Mouse (Mus musculus) stomach, embryonic 15.5 days (tissue): ENCODE measurements around the gene Itpkc. TPM values are rescaled to one million over a fixed set of nuclear protein-coding genes. Genes with fewer than 3 reads are reported as not detected.

Experiments used
- ATAC-seq: fragments of 200-750 bp; cut with Nextera tagmentation; 2 replicates; pipeline ENCODE4 v1.8.0; 2017; ENCODE audit warnings: low read depth, moderate number of reproducible peaks, moderate TSS enrichment; ENCODE audit not compliant: insufficient read depth, low FRiP score
- H3K27ac ChIP-seq: fragments of 300-500 bp; sonication (generic); 2 replicates; pipeline ENCODE4 v1.5.1; 2015; ENCODE audit warnings: mild to moderate bottlenecking, inconsistent platforms
- H3K27me3 ChIP-seq: fragments of 300-500 bp; sonication (generic); replicated peaks from 2 replicates; pipeline ENCODE4 v1.6.1; 2015; ENCODE audit warnings: inconsistent platforms
- H3K36me3 ChIP-seq: fragments of 300-500 bp; sonication (generic); 2 replicates; pipeline ENCODE4 v1.6.1; 2015; ENCODE audit warnings: inconsistent platforms
- H3K4me1 ChIP-seq: fragments of 300-500 bp; sonication (generic); 2 replicates; pipeline ENCODE4 v1.6.1; 2015; ENCODE audit warnings: inconsistent platforms
- H3K4me2 ChIP-seq: fragments of 300-500 bp; sonication (generic); 2 replicates; pipeline ENCODE4 v1.6.1; 2015; ENCODE audit warnings: mild to moderate bottlenecking, inconsistent platforms
- H3K4me3 ChIP-seq: fragments of 300-500 bp; sonication (generic); replicated peaks from 2 replicates; pipeline ENCODE4 v1.5.1; 2015; ENCODE audit warnings: inconsistent platforms
- H3K9ac ChIP-seq: fragments of 300-500 bp; sonication (generic); 2 replicates; pipeline ENCODE4 v1.6.1; 2015; ENCODE audit warnings: inconsistent platforms
- H3K9me3 ChIP-seq: fragments of 300-500 bp; sonication (generic); 2 replicates; pipeline ENCODE4 v1.6.1; 2016; ENCODE audit warnings: inconsistent platforms
- WGBS: fragments of 180-500 bp; shearing (Covaris S2); methylation state at CpG from one replicate; pipeline ENCODE4 v1.1.7; 2015; 5-methylcytosine and 5-hydroxymethylcytosine counted together
- polyA plus RNA-seq: library from polyadenylated mRNA; unstranded; fragments of >200 nt; fragmentation: Nextera tagmentation; extraction: Ambion mirVana; gene quantifications from 2 replicates; pipeline ENCODE4 v1.2.1, GENCODE M21; 2015

Itpkc gene
- polyA plus RNA-seq, 1 experiment from 2014 or later: 8.8 TPM

- peaks cover 38% of the 10 kb centered on the region for H3K4me1 ChIP-seq
- peak overlapping the region; percentile 77 for H3K4me2 ChIP-seq
- 72% methylated on average over 11 of the region's 11 CpGs for WGBS
These were observed 60.9 kb downstream of the Itpkc start for GRCm38 (mm10) chr7:27167475-27168094.

GRCm38 (mm10) chr7:27166614-27167474 is 61.6 kb downstream of the Itpkc start, which contains the start of gene Egln2:
TSS of gene Egln2 (minus strand) at chr7:27166802.
- peak; percentile 84 for ATAC-seq
- no peaks in the 10 kb centered on the region for H3K27me3 ChIP-seq
- H3K9ac ChIP-seq: peak within 1 kb of the TSS; percentile 65
- 2% methylated on average over 61 of the region's 61 CpGs for WGBS
- peak within 1 kb of the TSS; percentile 74 for H3K4me3 ChIP-seq
- H3K9me3 ChIP-seq: no peaks in the 10 kb centered on the region
- peaks cover 26% of the 10 kb centered on the region for H3K36me3 ChIP-seq
- peak within 1 kb of the TSS; percentile 98 for H3K27ac ChIP-seq
- peaks cover 41% of the 10 kb centered on the region for H3K4me1 ChIP-seq
- H3K4me2 ChIP-seq: peak within 1 kb of the TSS; percentile 77

More at GRCm38 (mm10) chr7:27167475-27168094, 60.9 kb downstream of the Itpkc start:
- ATAC-seq: no peak
- peak overlapping the region; percentile 34; the same call in 1 of the 2 replicates for H3K9ac ChIP-seq
- H3K4me3 ChIP-seq: peak overlapping the region; percentile 74
- peaks cover 29% of the 10 kb centered on the region for H3K36me3 ChIP-seq
- peak overlapping the region; percentile 98 for H3K27ac ChIP-seq
- H3K27me3 ChIP-seq: no peaks in the 10 kb centered on the region
- no peaks in the 10 kb centered on the region for H3K9me3 ChIP-seq

GRCm38 (mm10) chr7:27166229-27166613 is 62.2 kb downstream of the Itpkc start:
- H3K9ac ChIP-seq: peak overlapping the region; percentile 65
- H3K4me2 ChIP-seq: peak overlapping the region; percentile 77
- ATAC-seq: peak; percentile 79
- peak overlapping the region; percentile 98 for H3K27ac ChIP-seq
- H3K4me3 ChIP-seq: peak overlapping the region; percentile 74
- WGBS: 0% methylated on average over 39 of the region's 43 CpGs
- no peaks in the 10 kb centered on the region for H3K27me3 ChIP-seq
- H3K4me1 ChIP-seq: peaks cover 47% of the 10 kb centered on the region
- H3K9me3 ChIP-seq: no peaks in the 10 kb centered on the region
- peaks cover 24% of the 10 kb centered on the region; the same call in 1 of the 2 replicates for H3K36me3 ChIP-seq

- Histone ChIP-seq H3K9ac (peak overlapping the region; percentile 65), H3K4me3 (peak overlapping the region; percentile 74), H3K9me3 (no peaks in the 10 kb centered on the region), H3K36me3 (peaks cover 19% of the 10 kb centered on the region; the same call in 1 of the 2 replicates), H3K4me1 (peaks cover 52% of the 10 kb centered on the region), H3K27me3 (no peaks in the 10 kb centered on the region), H3K27ac (peak overlapping the region; percentile 98), H3K4me2 (peak overlapping the region; percentile 77)
- no peak for ATAC-seq
- 4% methylated on average over 8 of the region's 8 CpGs for WGBS
These were observed 62.8 kb downstream of the Itpkc start for GRCm38 (mm10) chr7:27165696-27166095.

GRCm38 (mm10) chr7:27165007-27165655 is 63.3 kb downstream of the Itpkc start:
- H3K4me2 ChIP-seq: peak overlapping the region; percentile 77

GRCm38 (mm10) chr7:27164112-27164947 is 64.1 kb downstream of the Itpkc start:
- no peaks in the 10 kb centered on the region for H3K9me3 ChIP-seq
- WGBS: 79% methylated on average over 33 of the region's 33 CpGs
- H3K9ac ChIP-seq: no peak overlapping the region
- H3K36me3 ChIP-seq: peaks cover 21% of the 10 kb centered on the region
- H3K27me3 ChIP-seq: no peaks in the 10 kb centered on the region
- H3K4me1 ChIP-seq: peaks cover 59% of the 10 kb centered on the region
- no peak for ATAC-seq
- H3K27ac ChIP-seq: no peak overlapping the region
- H3K4me2 ChIP-seq: peak overlapping the region; percentile 77
- H3K4me3 ChIP-seq: peak overlapping the region; percentile 74

More at GRCm38 (mm10) chr7:27165007-27165655, 63.3 kb downstream of the Itpkc start:
- peaks cover 56% of the 10 kb centered on the region for H3K4me1 ChIP-seq
- H3K27ac ChIP-seq: 0 out of 2 replicates have a peak overlapping the region, but pooled peaks have one; percentile 98
- 0 out of 2 replicates have a peak overlapping the region, but pooled peaks have one; percentile 65 for H3K9ac ChIP-seq
- 70% methylated on average over 23 of the region's 23 CpGs for WGBS
- peak overlapping the region; percentile 74 for H3K4me3 ChIP-seq
- no peak for ATAC-seq
- H3K27me3 ChIP-seq: no peaks in the 10 kb centered on the region
- no peaks in the 10 kb centered on the region for H3K9me3 ChIP-seq
- H3K36me3 ChIP-seq: peaks cover 19% of the 10 kb centered on the region; the same call in 1 of the 2 replicates

- Histone ChIP-seq H3K36me3 (peaks cover 30% of the 10 kb centered on the region), H3K9ac (no peak overlapping the region), H3K27me3 (no peaks in the 10 kb centered on the region), H3K4me3 (no peak overlapping the region; the same call in 1 of the 2 replicates), H3K27ac (no peak overlapping the region), H3K9me3 (no peaks in the 10 kb centered on the region), H3K4me1 (peaks cover 59% of the 10 kb centered on the region), H3K4me2 (peak overlapping the region; percentile 77)
- ATAC-seq: no peak
- 70% methylated on average over 5 of the region's 5 CpGs for WGBS
These were observed 65.0 kb downstream of the Itpkc start for GRCm38 (mm10) chr7:27163450-27163805.

- no peak for ATAC-seq
- Histone ChIP-seq H3K36me3 (peaks cover 34% of the 10 kb centered on the region), H3K27ac (no peak overlapping the region), H3K4me3 (no peak overlapping the region; the same call in 1 of the 2 replicates), H3K4me1 (peaks cover 59% of the 10 kb centered on the region), H3K27me3 (no peaks in the 10 kb centered on the region), H3K9me3 (no peaks in the 10 kb centered on the region), H3K9ac (no peak overlapping the region), H3K4me2 (peak overlapping the region; percentile 77; the same call in 1 of the 2 replicates)
- WGBS: 73% methylated on average over 5 of the region's 5 CpGs
These were observed 65.5 kb downstream of the Itpkc start for GRCm38 (mm10) chr7:27162780-27163449.

GRCm38 (mm10) chr7:27161744-27162143 is 66.7 kb downstream of the Itpkc start:
- Histone ChIP-seq H3K9ac (no peak overlapping the region), H3K4me2 (no peak overlapping the region), H3K27ac (no peak overlapping the region), H3K4me3 (no peak overlapping the region), H3K36me3 (peaks cover 38% of the 10 kb centered on the region), H3K27me3 (no peaks in the 10 kb centered on the region), H3K9me3 (no peaks in the 10 kb centered on the region), H3K4me1 (peaks cover 52% of the 10 kb centered on the region)
- no peak for ATAC-seq
- WGBS: 73% methylated on average over 4 of the region's 4 CpGs

- no peak overlapping the region for H3K9ac ChIP-seq
- 0 out of 2 replicates have a peak overlapping the region, but pooled peaks have one; percentile 9 for H3K27ac ChIP-seq
- no peak overlapping the region for H3K4me3 ChIP-seq
- peaks cover 38% of the 10 kb centered on the region for H3K36me3 ChIP-seq
- no peak overlapping the region for H3K4me2 ChIP-seq
- H3K9me3 ChIP-seq: no peaks in the 10 kb centered on the region
- ATAC-seq: no peak
- peaks cover 52% of the 10 kb centered on the region for H3K4me1 ChIP-seq
- 82% methylated on average over 3 of the region's 3 CpGs for WGBS
- no peaks in the 10 kb centered on the region for H3K27me3 ChIP-seq
These were observed 67.5 kb downstream of the Itpkc start for GRCm38 (mm10) chr7:27160921-27161320.
